Comparison of ENCODE assay signal across 8 mouse cellular contexts in the genomic region with DNA sequence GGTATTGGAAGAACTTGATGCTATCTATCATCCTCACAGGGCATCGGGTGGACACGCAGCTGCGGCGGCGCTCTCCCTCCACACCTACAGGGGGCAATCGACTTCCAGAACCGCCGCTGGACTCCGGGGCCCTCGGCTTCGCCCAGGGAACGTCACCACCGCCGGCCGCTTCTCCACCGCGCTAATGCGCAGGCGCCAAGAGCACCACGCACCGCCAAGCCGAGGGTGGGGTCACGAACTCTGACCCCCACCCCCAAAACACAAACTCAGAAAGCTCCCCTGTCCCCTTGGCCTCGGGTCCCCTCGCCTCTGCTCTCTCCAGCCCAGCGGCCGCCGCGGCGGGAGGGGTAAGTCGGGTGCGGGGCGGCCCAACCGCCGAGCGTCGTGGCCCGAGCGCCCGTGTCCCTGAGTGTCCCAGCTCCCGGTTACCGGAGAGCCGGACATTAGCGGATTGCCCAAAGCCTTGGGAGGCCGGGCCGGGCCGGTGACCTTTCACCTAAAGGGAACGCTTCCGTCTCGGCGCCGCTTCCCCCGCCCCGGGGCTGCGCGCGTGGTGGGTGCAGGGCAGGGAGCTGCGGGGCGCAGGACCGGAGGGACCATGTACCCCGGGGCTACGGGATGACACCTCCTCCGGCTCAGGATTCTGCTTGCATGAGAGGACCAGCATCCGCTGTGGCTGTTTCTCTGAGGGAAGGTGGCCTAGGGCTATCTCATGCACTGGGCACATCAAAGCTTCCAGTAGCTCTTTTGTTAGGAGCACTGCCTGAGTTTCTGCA. TPM values are rescaled to one million over a fixed set of nuclear protein-coding genes. Genes with fewer than 3 reads are reported as not detected.
DNase-seq lines count a peak whose midpoint lies in the region; ATAC-seq lines count a peak whose summit lies in the region.

Gene Nr2c1 (plus strand): TSS at position 268 of the 776 bp plus-strand sequence.

- peaks cover 14% of the 10 kb centered on the region for H3K4me1 ChIP-seq in embryonic facial prominence, embryonic 12.5 days
- peaks cover 29% of the 10 kb centered on the region for H3K4me1 ChIP-seq in limb, embryonic 13.5 days
- H3K4me1 ChIP-seq in midbrain, embryonic 15.5 days, result peaks cover 16% of the 10 kb centered on the region

- H3K9me3 ChIP-seq in embryonic facial prominence, embryonic 12.5 days, result no peaks in the 10 kb centered on the region
- no peaks in the 10 kb centered on the region for H3K9me3 ChIP-seq in limb, embryonic 13.5 days
- H3K9me3 ChIP-seq in midbrain, embryonic 15.5 days, result no peaks in the 10 kb centered on the region

- peak within 1 kb of the TSS; percentile 91 for H3K4me3 ChIP-seq in embryonic facial prominence, embryonic 12.5 days
- H3K4me3 ChIP-seq in limb, embryonic 13.5 days, result peak within 1 kb of the TSS; percentile 82
- peak within 1 kb of the TSS; percentile 70 for H3K4me3 ChIP-seq in midbrain, embryonic 15.5 days

- peak within 1 kb of the TSS; percentile 63 for H3K4me2 ChIP-seq in embryonic facial prominence, embryonic 12.5 days (replicated peaks)
- H3K4me2 ChIP-seq in limb, embryonic 13.5 days (replicated peaks), result peak within 1 kb of the TSS; percentile 66
- peak within 1 kb of the TSS; percentile 63 for H3K4me2 ChIP-seq in midbrain, embryonic 15.5 days

- H3K9ac ChIP-seq in embryonic facial prominence, embryonic 12.5 days, result peak within 1 kb of the TSS; percentile 89
- H3K9ac ChIP-seq in limb, embryonic 13.5 days, result peak within 1 kb of the TSS; percentile 95
- H3K9ac ChIP-seq in midbrain, embryonic 15.5 days, result peak within 1 kb of the TSS; percentile 70

- peak; percentile 88 for DNase-seq in 3T3-L1 (ENCODE audit: low read depth, low spot score)
- DNase-seq in adrenal gland, postnatal 36 days, result peak; percentile 95
- peak; percentile 92 for DNase-seq in heart, adult 8-10 months (ENCODE audit: low spot score)
- DNase-seq in kidney, adult 9 months, result peak; percentile 93
- peak; percentile 78 to 80 for DNase-seq in spleen, adult 18-20 months

- 1% methylated on average over 64 of the region's 64 CpGs for WGBS in embryonic facial prominence, embryonic 12.5 days
- WGBS in limb, embryonic 13.5 days, result under 1% methylated on average over 64 of the region's 64 CpGs
- WGBS in midbrain, embryonic 15.5 days, result under 1% methylated on average over 64 of the region's 64 CpGs

- H3K36me3 ChIP-seq in embryonic facial prominence, embryonic 12.5 days, result no peaks in the 10 kb centered on the region
- H3K36me3 ChIP-seq in limb, embryonic 13.5 days, result no peaks in the 10 kb centered on the region
- no peaks in the 10 kb centered on the region for H3K36me3 ChIP-seq in midbrain, embryonic 15.5 days (replicated peaks)

- ATAC-seq in embryonic facial prominence, embryonic 12.5 days (ENCODE audit: insufficient number of reproducible peaks, insufficient read depth, low FRiP score, low TSS enrichment), result peak; percentile 78
- ATAC-seq in limb, embryonic 13.5 days (ENCODE audit: low FRiP score, low read depth), result peak; percentile 90
- ATAC-seq in midbrain, embryonic 15.5 days (replicated peaks), result peak; percentile 96

- H3K27ac ChIP-seq in embryonic facial prominence, embryonic 12.5 days, result peak within 1 kb of the TSS; percentile 86
- H3K27ac ChIP-seq in limb, embryonic 13.5 days, result peak within 1 kb of the TSS; percentile 76
- H3K27ac ChIP-seq in midbrain, embryonic 15.5 days, result peak within 1 kb of the TSS; percentile 80

- H3K27me3 ChIP-seq in embryonic facial prominence, embryonic 12.5 days, result no peaks in the 10 kb centered on the region
- H3K27me3 ChIP-seq in limb, embryonic 13.5 days, result no peaks in the 10 kb centered on the region
- H3K27me3 ChIP-seq in midbrain, embryonic 15.5 days (replicated peaks), result no peaks in the 10 kb centered on the region

RNA-seq across cellular contexts. Expression of gene Nr2c1, which starts in this region (rescaled TPM):
- 10 to 100 TPM; 11.8 to 15.8 TPM for total RNA-seq in adrenal gland, postnatal 36 days (2021)
- polyA plus RNA-seq in embryonic facial prominence, embryonic 12.5 days (2016; fragmentation: Nextera tagmentation; extraction: Ambion mirVana), result 10.3 and 10.9 TPM in 2 replicates
- total RNA-seq in heart, adult 8-10 months (2022), result 1 to 10 TPM; 5.7 to 6.4 (median 6.0) TPM
- polyA plus RNA-seq in limb, embryonic 13.5 days (2015; fragmentation: Nextera tagmentation; extraction: Ambion mirVana), result 9.9 and 10.0 TPM in 2 replicates
- polyA plus RNA-seq in midbrain, embryonic 15.5 days (2015; fragmentation: Nextera tagmentation; extraction: Ambion mirVana), result 8.0 and 8.2 TPM in 2 replicates

Comparison
In these comparisons a context has a peak if more than half of its experiments do, and no peak if none do; other contexts are left out.
1. Peak in every context shown above with its lines: DNase-seq, ATAC-seq, H3K4me3 ChIP-seq and H3K27ac ChIP-seq.